Mouse (Mus musculus): ENCODE results near the gene Src.
A peak's percentile ranks its signal among the peaks of the same experiment; 100 is the strongest.

The Src gene

DNA sequence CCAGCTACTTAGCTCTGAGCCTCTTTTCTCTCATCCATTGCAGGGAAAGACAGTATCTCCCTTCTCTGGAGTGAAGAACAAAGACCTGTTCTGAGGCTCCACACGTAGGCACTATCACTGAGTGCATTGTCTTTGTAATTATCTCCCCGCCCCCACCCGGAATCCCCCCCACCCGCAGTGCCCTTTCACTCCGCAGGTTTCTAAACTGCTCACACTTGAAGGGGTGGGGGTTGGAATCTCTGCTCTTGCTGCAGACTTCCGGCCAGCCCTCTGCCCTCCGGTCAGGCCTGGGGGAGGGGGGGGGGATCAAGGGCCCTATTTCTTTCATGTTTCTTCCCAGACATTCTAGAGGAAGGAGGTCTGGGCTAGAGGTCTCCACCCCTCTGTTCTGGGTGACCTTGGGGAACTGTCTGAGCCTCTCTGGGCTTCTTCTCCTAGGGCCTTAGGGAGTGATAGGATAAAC lies 396 bp downstream of the Src start:
- no peak for DNase-seq

DNA sequence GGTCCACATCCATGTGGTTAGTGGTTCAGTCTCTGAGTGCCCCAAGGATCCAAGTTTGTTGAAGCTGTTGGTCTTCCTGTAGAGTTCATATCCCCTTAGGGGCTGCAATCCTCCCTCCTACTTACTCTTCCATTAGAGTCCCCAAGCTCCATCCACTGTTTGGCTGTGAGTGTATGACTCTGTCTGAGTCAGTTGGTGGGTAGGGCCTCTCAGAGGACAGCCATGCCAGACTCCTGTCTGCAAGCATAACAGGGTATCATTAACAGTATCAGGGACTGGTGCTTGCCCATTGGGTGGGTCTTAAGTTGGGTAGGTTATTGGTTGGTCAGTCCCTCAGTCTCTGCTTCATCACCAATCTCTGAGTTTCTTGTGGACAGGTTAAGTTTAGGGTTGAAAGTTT lies 1.3 kb downstream of the Src start:
- no peak for DNase-seq

DNA sequence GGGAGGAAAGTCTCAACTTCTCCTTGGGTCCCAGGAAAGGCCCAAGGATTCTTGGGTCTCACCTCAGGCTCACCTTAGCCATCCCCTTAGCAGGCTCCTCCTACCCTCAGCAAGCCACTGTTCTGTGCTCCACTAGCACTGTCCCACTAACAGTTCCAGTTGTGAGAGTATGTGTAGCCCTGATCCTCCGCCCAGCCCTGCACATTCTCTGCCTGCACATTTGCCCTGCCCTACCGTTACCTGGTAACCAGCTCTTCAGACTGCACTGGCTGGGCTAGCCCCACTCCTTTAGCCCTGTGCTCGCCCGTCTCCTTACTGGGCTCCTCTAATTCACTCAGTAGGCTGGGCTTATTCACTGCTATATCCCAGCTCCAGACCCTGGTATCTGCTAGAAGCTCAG lies 2.2 kb downstream of the Src start:
- DNase-seq: no peak

DNA sequence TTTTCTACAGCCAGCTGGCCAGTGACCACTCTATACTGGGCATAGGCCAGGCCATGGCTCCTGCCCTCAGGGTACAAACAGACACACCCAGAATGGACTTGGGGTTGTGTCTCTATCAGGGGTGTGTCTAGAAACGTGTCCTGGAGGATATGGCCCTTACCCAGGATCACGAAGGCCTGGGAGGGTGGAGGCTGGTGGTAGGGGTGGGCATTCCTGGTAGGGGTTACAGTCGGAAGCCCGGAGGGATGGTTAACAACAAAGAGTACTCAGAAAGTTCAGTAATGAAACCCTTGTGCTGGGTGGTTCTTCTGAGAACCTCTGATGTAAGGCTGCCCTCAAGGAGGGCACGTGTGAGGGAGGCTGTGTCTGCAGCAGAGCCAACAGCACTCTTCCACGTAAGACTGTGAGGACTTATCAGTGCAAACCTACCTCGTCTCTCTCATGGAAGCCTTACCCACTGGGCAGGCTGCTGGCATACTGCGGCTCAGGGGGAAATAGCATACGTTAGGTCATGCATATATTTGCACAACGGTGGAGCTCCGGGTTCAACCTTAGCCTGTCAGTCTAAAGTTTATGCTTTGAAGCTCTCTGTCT lies 3.9 kb downstream of the Src start:
- DNase-seq: no peak

DNA sequence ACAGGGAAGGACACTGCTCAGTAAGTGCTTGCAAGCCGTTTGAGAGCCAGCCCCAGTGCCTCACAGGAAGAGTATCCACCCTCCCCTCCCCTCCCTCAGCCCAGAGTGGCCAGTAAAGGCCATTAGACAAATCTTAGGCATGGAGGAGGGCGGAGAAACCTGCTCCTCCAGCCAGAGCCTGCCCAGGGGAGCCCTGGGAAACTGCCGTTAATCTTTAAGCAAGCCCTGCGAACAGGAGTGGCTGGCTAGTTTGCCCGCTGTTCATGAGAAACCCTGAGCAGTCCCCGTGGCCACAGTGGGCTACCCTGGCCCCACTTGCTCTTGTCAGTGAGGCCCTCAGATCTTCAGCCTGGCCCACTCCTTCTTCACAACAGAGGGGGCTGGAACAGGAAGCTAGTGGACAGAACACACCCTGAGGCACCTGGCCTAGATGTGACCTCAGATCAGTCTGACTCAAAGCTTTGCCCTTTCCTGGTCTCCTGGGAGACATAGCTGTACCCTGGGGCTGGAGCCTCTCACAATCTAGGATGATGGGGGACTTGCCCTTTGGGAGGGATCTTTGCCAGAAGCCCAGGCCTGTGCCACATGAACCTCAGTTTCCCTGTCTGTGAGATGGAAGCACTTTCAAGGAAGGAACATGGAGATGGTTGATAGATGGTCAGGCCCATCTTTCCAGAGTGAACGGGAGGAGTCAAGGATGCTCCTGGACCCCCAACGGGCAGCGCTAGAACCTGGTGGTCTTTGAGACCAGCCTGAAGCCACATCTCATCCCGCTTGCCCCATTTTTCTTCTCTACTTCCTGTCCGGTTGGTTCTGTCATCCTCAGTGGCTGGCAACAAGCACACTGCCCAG lies 4.8 kb downstream of the Src start:
- DNase-seq: no peak

DNA sequence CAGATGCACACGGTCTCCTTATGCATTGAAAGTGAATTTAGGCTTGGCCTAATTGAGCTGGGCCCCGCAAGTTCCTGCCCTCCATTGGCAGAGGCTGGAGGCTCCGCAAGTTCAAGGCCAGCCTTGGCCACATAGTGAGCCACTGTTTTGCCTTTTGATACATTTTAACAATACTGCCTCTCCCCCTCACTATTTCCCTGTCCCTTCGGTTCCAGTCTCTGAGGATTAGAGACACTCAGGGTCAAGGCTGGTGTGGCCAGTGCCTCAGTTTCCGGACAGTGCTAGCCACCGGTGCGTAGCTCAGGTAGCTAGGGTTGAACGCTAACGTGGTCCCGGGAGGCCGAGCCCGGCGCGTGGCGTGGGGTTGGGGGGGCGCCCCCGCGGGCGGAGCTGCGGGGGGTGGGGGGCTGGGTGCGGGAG lies 5.5 kb downstream of the Src start:
- peak; percentile 23 for DNase-seq

DNA sequence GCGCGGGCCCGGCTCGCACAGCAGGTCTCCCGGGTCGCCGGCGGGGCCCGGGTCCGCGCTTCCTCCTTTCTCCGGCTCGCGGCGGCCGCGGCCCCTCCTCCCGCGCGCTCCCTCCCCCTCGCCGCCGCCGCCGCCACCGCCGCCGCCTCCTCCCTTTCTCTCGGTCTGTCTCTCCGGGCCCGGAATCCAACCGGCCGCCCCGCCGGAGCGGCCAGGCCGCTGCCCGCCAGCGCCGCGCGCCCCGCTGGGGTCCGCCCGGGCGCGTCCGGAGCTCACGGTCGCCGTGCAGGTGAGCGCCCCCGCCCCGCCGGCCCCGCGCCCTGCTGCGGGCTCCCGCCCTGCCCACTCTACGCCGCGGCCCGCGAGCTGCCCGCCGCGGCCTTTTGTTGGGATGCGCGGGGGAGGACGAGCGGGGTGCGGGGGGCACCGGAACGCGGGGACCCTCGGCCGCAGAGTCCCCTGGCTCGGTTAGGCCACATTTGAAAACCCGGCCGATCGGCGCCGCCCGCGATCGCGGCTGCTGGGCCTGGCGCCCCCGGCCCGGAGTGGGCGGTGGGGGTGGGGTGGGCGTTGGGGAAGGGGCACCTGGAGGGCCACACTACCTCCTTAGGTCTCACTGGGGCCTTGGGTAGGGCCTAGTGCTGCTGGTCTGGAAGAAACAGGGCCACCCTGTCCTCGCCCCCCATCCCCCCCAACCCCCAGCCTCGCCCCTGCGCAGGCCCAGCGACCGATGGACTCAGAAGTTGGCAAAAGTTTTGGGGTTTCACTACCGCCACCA lies 6.1 kb downstream of the Src start:
- peak; percentile 62 for DNase-seq

DNA sequence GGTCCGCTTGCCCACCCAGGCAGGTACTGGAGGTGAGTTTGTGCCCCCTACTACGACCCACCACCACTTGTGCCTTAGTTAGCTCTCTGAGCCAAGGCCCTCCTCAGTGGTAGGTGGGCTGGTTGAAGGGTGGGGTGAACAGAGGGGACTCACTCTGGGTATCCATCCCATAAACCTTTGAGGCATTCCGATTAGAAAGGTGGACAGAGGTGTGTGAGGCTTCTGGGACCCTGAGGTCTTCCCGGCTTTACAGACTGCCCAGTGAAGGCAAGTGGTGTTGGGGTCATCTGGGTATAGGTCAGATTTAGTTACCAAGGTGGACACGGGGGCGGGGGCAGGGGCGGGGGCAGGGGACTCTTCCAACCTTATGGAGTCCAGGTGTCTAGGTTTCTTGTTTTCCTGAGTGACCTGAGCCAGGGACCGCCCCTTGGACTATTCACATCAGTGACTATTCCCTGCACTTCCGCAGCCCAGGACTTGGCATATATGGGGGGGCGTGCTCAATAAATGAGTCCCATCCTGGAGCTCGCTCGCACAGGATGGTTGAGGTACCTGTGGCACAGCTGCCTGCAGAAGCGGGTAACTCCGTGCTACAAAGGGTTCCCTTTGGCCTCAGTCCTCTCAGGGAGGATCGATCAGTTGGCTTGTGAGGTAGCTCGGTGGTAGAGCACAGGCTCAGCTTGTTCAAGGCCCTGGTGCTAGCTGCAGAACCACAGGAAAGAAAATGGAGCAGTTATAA lies 6.8 kb downstream of the Src start:
- DNase-seq: no peak

DNA sequence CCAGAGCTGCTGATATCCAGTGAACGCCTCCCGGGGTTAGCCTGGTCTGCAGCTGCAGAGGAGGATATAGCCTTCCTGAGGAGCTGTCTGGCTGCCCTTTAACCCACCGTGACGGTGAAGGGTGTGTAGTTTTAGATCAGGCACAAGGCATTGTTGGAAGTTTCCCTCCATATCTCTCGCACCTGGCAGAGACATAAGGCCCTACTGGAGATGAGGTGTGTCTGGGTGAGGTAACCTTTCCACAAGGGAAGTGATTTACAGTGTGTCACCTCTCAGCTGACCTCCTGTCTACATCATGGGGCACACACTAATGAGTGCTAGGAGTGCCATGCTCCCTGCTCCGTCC lies 7.4 kb downstream of the Src start:
- DNase-seq: no peak

DNA sequence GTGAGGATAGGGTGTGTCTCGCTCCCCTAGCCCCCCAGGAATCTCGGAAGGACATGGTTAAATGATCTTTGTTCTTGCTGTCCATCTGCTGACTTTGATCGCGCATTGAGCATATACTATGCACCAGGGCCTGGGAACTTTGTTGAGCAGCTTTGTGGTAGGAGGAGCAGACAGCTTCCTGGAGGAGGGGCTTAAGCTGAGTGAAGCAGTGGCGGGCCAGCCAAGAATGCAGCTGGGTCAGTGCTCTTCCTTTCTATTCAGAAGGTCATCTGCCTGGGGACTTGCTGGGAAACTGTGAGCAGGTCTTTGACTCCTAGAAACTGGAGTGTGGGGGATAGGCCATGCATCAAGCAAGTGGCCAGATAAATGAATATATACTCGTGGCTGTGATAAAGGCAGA lies 7.9 kb downstream of the Src start:
- no peak for DNase-seq

DNA sequence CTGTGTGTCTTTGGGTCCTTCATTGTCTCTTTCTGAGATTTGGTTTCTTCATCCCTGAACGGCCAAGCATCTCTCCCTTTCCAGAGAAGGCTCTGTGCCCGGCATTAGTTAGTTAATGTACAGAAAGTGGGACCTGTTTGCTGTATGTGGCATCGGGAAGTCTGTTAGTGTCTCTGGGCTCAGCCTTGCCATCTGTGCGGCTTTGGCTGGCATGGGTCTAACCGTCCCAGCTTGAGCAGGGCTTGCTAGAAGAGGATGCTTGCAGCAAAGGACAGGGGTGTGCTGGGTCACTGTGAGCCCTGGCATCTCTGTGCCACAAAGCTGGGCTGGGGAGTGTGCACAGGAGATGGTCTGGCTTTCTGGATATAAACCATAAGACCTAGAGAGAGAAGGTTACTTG lies 8.9 kb downstream of the Src start:
- no peak for DNase-seq

DNA sequence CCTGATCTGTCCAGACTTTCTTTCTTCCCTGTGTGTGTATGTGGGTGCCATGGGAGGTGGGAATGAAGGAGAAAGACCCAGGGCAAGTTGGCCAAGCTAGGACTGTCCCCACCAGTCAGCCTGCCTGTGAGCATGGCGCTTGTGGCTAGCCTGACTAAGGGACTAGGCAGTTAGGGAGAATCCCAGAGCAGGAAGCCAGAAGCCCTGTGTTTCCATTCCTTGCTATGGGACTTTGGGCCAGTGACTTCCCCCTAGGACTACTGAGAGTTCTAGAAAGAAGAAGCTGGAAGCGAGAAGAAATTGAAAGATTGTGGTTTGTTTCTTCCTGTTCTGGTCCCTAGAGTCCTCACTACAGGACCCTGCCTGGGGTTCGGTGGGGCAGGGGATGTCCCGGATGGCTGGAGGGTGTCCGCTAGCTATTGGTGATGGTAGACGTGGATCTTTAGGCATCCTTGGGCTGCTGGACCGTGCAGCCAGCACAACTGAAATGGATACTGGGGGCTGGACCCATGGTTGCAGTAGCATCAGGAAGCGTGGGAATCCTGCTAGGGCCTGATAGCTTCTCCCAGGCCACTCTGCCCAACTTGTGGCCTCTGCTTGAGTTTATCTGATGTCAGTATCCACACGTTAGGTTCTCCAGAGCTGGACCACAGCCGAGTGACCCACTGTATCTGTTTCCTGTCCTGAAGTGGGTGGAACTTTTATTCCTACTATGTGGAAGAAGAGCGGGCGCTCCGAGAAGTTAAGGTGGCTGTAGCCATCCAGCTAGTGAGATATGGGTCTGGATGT lies 10.3 kb downstream of the Src start:
- no peak for DNase-seq

DNA sequence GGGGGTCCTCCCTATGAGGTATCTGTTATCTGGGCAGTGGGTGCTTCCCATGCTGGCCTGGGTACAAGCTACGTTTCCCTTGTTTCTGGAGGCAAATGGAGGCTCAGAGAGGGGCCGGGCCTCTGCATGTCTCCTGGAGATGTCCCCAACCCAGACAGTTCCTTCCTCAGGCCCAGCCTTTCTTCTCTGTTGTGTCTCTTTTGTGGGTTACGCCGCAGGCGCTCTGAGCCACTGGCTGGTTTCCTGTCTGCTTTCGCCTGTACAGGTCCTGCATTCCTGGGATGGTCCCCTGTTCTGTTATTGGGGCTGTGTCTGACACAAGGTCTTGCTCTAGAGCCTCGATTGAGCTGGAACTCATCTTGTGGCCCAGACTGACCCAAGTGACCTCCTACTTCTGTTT lies 11.5 kb downstream of the Src start:
- DNase-seq: no peak

DNA sequence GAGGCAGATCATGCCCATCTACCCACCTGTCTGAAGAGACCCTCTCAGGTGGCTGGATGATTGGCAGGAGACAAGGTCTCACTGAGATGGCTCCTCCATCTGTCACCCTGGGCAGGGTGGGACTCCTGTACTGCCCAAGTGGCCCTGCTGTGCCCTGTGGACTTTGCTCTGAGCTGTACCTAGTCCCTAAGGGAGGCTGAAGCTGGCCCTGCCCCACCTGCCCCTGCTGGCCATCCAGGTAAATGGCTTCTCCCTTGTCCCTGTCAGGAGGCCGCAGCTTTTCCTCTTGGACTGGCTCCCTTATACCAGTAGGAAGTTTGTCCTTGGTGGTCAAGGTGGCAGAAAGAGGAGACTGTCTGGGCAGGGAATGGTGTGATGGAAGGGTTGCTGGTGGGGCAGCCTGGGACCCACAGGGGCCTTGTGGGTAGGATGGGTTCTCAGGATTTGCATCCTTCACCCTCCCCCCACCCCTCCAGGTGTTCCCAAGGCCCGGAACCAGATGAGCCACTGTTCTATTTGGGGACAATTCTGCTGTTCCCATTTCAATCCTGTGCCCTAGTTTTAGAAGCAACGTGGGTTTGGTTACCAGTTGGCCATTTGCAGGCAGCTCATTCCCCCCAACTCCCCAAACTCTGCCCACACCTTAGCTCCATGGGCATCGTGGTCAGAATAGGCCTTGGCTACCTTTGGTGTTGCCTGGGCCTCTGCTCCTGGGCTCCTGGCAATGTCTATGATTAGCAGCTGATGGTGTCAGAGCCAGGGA lies 12.6 kb downstream of the Src start:
- DNase-seq: no peak

DNA sequence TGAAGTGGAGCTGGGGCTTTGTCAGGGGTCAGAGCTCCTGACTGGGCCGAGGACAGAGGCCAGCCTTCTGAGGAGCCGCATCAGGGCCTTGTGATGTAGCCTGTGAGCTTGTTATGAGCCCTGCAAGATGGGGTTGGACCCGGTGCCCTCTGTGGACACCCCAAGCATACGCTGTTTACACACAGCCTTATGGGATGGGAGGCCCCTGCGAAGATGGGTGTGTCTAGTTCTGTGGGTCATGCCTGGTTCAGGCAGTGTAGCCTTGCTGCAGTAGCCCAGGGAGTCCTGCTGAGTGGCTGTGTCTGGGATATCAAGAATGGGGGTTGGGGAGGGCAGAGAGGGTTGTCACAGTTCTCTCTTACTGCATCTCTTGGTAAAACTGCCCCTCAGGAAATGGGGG lies 13.7 kb downstream of the Src start:
- no peak for DNase-seq

DNA sequence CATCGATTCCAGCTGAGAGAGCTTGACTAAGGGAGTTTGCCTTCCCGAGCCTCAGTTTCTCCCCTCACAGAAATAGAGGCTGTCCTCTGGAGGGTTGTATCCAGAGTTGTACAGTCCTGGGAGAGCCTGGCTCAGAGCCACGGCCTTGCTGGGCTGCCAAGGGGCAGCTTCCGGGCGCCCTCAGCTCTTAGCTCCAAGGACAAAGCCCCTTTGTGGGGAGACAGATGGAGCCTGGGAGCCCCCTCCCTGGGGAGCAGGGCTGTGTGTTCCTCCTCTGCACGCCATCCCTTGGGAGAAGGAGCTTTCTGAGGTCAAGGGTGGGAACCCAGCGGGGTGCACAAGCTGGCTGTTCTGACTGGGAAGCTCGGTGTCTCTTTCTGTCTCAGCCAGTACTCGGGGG lies 14.2 kb downstream of the Src start:
- no peak for DNase-seq

DNA sequence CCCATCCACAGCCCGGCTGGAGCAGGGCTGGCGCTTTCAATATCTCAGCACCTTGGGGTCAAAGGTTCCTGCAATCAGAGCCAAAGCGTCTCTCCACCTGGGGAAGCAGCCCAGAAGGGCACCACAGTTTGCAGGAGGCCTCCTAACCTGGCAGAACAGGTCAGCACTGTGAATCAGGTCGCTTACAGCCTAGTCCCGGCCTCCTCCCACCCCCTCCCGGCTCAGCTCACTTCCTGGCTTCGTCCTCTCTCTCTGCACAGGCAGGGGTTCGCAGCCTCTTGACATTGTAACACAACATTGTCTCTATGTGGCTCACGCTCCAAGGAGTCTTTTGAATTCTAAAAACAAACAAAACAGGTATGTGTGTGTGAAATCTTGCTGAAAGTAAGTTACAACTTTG lies 15.8 kb downstream of the Src start:
- no peak for DNase-seq

DNA sequence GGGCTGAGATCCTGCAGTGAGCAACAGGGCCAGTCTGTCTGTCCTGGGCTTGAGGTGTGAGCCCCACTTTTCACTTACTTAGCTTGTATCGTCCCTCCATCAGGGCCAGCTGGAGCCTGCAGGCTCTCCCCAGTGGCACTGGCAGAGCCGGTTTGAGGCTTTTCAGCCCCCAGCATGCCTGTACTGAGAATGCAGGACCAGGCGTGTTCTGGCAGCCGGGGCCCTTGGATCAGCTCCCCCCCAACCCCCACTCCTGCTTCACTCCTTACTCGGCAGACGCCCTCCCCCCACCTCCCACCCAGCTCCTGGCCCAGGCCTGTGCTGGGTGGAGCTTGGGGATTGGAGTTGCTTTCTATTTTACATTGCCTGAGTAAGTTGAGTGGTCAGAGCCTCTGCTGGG lies 16.3 kb downstream of the Src start:
- no peak for DNase-seq

DNA sequence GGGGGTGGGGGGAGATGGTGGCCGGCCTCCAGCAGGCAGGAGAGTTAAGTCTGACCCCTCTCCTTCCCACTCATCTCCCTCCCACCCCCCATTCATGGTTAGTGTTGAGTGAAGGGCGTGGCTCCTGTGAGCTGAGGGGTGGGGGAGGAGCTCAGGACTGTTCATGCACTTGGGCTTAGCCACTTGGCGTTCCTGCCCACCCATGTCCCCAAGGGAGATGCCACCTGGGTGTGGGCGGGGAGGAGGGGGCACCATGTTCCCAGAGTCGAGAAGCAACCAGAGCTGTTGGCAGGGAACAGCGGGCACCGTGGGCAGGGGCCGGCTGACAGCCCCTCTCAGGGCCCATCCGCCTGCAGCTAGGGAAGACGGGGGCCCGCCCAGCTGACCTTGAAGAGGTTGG lies 18.3 kb downstream of the Src start:
- DNase-seq: no peak

DNA sequence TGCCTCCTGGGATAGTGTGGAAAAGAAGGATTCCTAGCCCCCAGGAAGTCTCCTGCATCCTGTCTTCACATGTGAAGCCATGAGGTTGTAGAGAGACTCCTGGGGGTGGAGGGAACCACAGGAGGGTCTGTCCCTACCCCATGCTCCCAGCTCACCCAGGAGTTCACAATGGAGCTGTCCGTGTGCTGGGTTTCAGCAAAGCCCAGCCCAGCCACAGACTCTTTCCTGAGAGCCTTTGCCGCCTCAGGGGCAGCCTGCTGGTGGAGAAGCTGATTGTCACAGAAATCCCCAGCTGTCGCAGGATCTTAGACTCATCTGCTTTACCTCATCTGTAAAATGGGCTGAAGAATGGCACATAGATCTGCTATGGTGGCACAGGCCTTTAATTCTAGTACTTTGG lies 18.9 kb downstream of the Src start:
- DNase-seq: no peak

DNA sequence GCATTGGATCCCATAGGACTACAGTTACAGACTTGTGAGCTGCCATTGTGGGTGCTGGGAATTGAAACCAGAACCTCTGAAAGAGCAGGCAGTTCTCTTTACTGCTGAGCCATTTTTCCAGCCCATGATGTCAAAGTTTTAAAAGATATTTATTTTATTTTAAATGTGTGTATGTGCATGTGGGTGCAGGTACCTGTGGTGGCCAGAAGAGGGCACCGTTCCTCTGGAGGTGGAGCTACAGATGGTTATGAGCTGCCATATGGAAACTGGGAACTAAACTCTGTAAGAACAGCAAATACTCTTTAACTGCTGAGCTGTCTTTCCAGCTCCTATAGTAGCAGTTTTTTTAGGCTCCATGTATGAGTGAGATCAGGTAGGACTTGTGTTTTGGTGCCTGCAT lies 23.1 kb downstream of the Src start:
- DNase-seq: no peak

All from cerebellum, adult 8-10 months (tissue).